Mouse (Mus musculus): ENCODE data around the gene Eya4. TPM values are rescaled to one million over a fixed set of nuclear protein-coding genes. Genes with fewer than 3 reads are reported as not detected.

The Eya4 gene
- 5.0 and 5.5 TPM in 2 replicates for polyA plus RNA-seq (2016; fragmentation: Nextera tagmentation; extraction: Ambion mirVana)

DNA sequence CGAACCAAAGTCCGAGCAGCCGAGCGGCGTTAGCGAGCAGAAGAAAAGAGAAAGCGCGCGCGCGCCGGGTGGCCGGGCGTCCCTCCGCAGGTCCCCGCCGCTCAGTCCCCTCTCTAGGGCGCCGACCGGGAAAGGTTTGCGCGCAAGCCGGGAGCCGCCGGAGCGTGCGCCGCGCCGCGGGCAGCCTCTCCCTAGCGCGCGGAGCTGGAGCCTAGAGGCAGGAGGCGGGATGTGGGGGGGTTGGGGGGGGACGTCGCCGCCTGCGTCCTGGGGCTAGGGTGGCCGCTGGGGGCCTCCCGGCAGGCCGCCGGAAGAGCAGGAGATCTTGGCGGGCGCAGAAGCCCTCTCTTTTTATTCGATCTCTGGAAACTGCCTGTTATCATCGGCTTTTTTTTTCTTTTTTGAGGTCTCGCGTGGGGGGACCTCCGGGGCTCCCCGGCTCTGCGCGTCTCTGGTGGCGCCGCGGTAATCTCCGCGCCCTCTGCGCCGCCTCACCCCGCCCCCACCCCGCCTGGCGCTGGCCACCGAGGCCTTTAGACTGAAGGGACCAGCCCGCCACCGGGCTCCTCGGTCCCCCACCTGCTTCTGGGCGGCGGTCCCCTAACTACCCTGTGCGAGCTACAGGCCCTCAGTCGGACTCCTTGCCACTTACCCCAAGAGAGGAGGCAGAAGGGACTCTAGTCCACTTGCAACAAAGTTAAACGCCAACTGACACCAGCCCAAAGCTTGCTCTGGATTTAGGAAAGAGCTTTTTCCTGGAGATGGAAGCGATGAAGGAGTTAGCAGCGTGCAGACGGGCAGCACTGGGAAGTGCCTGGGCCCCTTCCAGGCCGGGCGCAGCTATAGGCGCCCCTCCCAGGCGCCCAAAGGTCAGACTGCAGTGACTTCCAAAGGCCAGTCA lies at the start of gene Eya4:
Gene Eya4 (minus strand): TSS at position 776 of the 901 bp plus-strand sequence.
- Histone ChIP-seq H3K27me3 (peaks cover 7% of the 10 kb centered on the region), H3K9ac (peak within 1 kb of the TSS; percentile 75), H3K27ac (peak within 1 kb of the TSS; percentile 64), H3K4me1 (peaks cover 23% of the 10 kb centered on the region), H3K4me3 (replicated peaks) (peak within 1 kb of the TSS; percentile 68), H3K4me2 (peak within 1 kb of the TSS; percentile 95), H3K36me3 (replicated peaks) (no peaks in the 10 kb centered on the region), H3K9me3 (no peaks in the 10 kb centered on the region)
- under 1% methylated on average over 66 of the region's 79 CpGs for WGBS
- peak; percentile 85 for ATAC-seq (ENCODE audit: low FRiP score)

DNA sequence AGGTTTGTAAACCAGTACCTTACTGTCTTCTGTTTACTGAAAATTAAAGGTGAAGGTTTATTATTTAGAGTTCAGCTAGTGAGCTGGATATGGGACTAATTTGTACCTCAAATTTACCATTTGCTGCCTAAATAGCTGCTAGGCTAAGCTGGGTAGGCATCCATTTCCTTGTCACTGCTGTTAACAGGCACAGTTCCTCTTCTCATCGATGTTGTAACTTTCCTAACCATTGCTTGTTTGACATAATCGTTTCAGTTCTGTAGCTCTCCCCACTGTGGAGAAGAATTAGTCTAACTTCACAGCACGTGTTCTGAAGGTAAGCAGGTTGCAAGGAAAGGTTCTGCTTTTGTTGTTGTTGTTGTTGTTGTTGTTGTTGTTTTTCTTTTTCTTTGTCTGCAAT lies 44.8 kb upstream of the Eya4 start:
- WGBS, result 87% methylated on average over 3 of the region's 3 CpGs
- Histone ChIP-seq H3K4me1 (no peaks in the 10 kb centered on the region), H3K27ac (no peak overlapping the region), H3K27me3 (no peaks in the 10 kb centered on the region), H3K36me3 (replicated peaks) (no peaks in the 10 kb centered on the region), H3K9me3 (no peaks in the 10 kb centered on the region), H3K4me3 (replicated peaks) (no peak overlapping the region), H3K4me2 (no peak overlapping the region), H3K9ac (no peak overlapping the region)
- no peak for ATAC-seq (ENCODE audit: low FRiP score)

DNA sequence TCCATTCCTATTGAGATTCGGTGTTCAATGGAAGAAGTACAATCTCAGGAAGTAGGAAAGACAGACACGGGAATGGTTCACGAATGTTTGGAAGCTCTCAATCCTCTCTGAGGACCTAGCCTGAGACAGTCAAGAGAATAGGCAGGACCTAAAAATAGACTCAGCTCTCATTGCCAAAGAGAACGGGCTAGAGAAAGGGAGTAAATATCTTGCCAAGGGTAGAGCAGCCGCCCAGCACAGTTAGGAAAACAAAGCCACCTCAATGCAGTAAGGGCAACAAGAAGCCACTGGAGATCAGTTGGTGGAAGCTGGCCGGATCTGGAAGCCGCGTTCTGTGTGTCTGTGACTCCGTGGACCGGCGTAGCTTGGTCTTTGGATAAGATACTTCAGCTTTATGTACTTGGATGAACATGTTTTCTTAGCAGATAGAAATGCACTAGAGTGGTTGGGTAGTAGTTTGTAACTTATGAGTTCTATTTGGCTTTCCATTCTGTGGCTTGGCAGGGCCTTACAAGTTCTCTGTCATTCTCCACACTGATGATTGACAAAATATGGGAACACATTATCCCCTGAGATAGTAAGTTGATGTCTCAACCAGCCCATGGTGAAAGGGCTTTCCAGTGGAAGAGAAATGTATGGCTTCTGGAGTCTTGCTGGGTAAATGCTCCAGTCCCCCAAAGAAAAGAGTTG lies 44.1 kb upstream of the Eya4 start:
- H3K36me3 ChIP-seq (replicated peaks), result no peaks in the 10 kb centered on the region
- no peaks in the 10 kb centered on the region for H3K9me3 ChIP-seq
- H3K4me1 ChIP-seq, result no peaks in the 10 kb centered on the region
- no peak overlapping the region for H3K4me2 ChIP-seq
- no peak for ATAC-seq (ENCODE audit: low FRiP score)
- H3K4me3 ChIP-seq (replicated peaks), result no peak overlapping the region
- no peaks in the 10 kb centered on the region for H3K27me3 ChIP-seq
- WGBS, result 89% methylated on average over 11 of the region's 11 CpGs
- no peak overlapping the region for H3K27ac ChIP-seq
- H3K9ac ChIP-seq, result no peak overlapping the region

DNA sequence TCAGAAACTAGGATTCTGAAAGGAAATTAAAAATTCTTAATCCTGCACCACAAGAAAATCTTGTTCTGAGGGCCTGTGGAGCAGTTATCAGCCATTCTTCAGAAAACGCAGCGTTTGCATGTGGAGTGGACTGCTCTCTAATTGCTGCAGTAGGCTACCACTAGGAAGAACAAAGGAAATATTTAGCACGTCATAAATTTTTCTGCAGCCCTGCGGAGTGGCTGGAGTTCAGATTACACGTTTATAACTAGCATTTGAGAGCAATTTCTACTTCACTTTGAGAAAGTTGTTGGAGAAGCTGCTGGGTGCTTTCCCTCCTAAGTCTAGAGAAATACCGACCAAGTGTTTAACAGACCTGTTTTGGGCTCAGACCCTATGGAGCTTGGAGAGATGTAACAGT lies 43.6 kb upstream of the Eya4 start:
- Histone ChIP-seq H3K4me1 (no peaks in the 10 kb centered on the region), H3K36me3 (replicated peaks) (no peaks in the 10 kb centered on the region), H3K27ac (no peak overlapping the region), H3K4me3 (replicated peaks) (no peak overlapping the region), H3K9me3 (no peaks in the 10 kb centered on the region), H3K9ac (no peak overlapping the region), H3K4me2 (no peak overlapping the region), H3K27me3 (no peaks in the 10 kb centered on the region)
- no peak for ATAC-seq (ENCODE audit: low FRiP score)
- WGBS, result 77% methylated on average over 6 of the region's 6 CpGs

DNA sequence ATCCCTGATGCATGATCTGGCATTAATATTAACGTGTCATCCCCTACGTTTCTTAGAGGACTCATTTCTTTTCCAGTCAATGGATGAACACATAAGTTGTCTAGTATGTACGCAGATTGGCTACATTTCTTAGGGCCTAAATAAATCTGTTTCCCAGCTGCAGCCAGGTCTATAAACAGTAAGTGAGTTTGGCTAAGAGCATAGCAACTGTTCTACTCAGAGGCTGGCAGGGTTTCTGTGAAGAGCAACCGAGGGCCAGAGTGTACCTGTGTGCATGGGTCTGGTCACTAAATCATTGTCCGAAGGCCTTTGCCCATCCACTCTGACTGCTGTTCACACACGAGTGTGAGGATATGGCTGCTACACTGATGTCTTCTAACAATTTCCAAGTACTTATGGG lies 13.3 kb upstream of the Eya4 start:
- Histone ChIP-seq H3K4me1 (no peaks in the 10 kb centered on the region), H3K4me2 (no peak overlapping the region), H3K36me3 (replicated peaks) (no peaks in the 10 kb centered on the region), H3K27ac (no peak overlapping the region), H3K4me3 (replicated peaks) (no peak overlapping the region), H3K9ac (no peak overlapping the region), H3K9me3 (no peaks in the 10 kb centered on the region), H3K27me3 (no peaks in the 10 kb centered on the region)
- no peak for ATAC-seq (ENCODE audit: low FRiP score)
- WGBS, result 91% methylated on average over 6 of the region's 6 CpGs

DNA sequence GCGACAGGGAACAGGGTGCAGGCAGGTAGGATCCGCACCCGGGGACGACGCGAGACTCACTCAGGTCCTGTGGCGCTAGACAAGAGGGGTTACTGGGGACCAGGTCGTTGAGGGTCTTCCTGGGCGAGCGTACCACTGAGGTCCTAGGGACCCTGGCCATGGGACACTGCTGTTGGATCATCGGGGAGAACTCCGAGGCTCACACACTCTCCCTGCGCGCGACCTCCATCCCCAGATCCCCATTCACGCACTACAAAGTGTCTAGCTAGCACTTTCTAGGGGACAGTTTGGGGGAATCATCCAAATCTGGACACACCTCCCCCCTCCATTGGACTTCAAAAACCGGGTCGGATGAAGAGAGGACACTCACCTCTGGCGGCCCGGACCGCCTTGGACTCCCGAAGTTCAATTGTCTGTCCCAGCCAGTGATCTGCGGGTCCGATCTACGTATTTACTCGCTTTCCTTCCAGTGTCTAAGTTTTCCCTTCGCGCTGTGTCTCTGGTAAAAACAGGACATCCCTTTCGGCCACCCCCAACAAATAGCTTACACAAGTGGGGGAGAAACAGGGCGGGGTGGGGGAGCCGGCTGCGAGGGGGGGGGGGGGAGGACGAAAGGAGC lies 1.1 kb downstream of the Eya4 start:
- Histone ChIP-seq H3K27ac (peak overlapping the region; percentile 64), H3K4me1 (peaks cover 23% of the 10 kb centered on the region), H3K9ac (peak overlapping the region; percentile 75), H3K9me3 (no peaks in the 10 kb centered on the region), H3K4me3 (replicated peaks) (peak overlapping the region; percentile 68), H3K36me3 (replicated peaks) (no peaks in the 10 kb centered on the region), H3K27me3 (peaks cover 7% of the 10 kb centered on the region), H3K4me2 (peak overlapping the region; percentile 95)
- under 1% methylated on average over 32 of the region's 33 CpGs for WGBS
- ATAC-seq (ENCODE audit: low FRiP score), result peak; percentile 49

DNA sequence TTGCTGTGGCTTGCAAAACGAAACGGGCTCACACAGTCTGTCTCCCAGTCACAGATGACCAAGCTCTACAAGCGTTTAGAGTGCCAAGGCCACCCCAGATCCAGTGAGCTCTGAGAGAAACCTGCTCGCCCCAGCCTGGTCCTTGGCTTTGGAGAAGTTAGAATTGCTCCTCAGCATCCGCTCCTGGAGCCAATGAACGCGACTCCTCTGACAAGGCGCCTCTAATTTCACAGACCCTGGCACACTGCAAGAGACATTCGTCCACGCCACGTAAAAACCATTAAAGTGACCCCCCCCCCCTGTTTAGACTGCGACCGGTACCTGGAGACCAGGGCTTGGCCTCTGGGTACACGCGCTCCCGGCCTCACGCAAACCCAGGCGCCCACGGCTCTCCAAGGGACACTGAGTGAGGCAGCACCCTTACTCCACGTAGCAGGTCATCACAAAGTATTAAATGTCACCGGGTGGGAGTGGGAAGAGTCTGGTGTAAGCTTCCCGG lies 1.6 kb downstream of the Eya4 start:
- H3K27me3 ChIP-seq, result peaks cover 7% of the 10 kb centered on the region
- WGBS, result under 1% methylated on average over 22 of the region's 22 CpGs
- ATAC-seq (ENCODE audit: low FRiP score), result peak; percentile 11
- 0 out of 2 replicates have a peak overlapping the region, but pooled peaks have one; percentile 42 for H3K27ac ChIP-seq
- H3K4me3 ChIP-seq (replicated peaks), result peak overlapping the region; percentile 68
- peaks cover 23% of the 10 kb centered on the region for H3K4me1 ChIP-seq
- no peaks in the 10 kb centered on the region for H3K9me3 ChIP-seq
- peak overlapping the region; percentile 75 for H3K9ac ChIP-seq
- H3K36me3 ChIP-seq (replicated peaks), result no peaks in the 10 kb centered on the region
- H3K4me2 ChIP-seq, result peak overlapping the region; percentile 95

DNA sequence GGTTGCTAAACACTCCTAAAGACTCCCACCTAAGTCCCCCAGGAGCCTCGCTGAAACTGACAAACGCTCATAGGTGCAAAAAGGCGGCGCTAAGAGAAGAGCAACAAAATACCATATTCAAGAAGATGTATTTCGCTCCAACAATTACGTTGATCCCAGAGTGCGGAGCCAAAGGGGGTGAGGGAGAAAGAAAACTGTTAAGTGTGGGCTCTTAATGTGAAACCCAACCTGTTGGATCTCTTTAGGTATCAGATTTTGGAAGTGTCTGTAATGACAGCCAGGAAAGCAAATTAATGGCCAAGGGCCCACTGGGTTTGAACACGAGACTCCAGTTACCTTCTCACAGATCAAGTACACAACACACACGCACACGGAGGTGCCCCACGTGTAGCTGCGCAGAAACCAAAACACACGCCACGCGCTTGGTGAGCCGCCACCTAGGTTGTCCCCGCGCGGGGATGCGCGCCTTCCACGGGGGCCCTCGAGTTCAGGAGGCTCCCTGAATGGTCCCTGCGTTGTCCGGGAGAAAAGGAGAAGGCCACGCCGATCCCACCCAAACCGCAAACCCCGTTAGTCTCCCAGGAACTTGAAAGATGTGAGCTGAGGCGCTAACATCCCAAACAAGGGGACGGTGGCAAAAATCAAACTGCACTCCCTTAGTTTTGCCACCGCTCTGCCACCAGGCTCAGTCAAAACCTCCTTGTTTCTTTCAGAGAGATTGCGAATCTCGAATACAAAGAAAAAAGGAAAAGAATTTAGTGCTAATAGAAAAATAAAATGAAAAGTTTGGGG lies 2.3 kb downstream of the Eya4 start:
- H3K36me3 ChIP-seq (replicated peaks), result no peaks in the 10 kb centered on the region
- H3K27me3 ChIP-seq, result peaks cover 7% of the 10 kb centered on the region
- H3K9ac ChIP-seq, result peak overlapping the region; percentile 75
- H3K4me1 ChIP-seq, result peaks cover 23% of the 10 kb centered on the region
- H3K4me3 ChIP-seq (replicated peaks), result peak overlapping the region; percentile 68
- no peak overlapping the region for H3K27ac ChIP-seq
- H3K9me3 ChIP-seq, result no peaks in the 10 kb centered on the region
- no peak for ATAC-seq (ENCODE audit: low FRiP score)
- WGBS, result 1% methylated on average over 34 of the region's 34 CpGs
- H3K4me2 ChIP-seq, result peak overlapping the region; percentile 95

DNA sequence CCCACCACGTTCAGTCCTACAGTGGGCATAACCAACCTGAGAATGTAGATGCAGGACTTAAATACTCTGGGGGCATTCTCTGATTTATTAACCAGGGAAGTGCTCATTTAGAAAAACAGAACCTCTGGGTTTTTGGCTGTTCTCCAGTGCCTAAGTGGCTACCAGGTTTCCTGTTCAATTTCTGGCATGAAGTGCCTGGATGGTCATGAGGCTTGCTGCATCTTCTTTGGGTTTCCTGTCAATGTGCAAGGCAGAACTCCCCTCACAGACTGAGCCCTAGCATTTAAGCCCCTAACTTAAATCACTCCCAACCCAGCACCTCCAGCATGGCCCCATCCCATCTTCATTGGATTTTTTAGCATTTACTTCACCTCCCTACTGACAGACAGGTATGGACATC lies 13.3 kb downstream of the Eya4 start:
- Histone ChIP-seq H3K9me3 (no peaks in the 10 kb centered on the region), H3K36me3 (replicated peaks) (no peaks in the 10 kb centered on the region), H3K4me2 (no peak overlapping the region), H3K9ac (no peak overlapping the region), H3K27me3 (no peaks in the 10 kb centered on the region), H3K4me3 (replicated peaks) (no peak overlapping the region), H3K4me1 (peaks cover 6% of the 10 kb centered on the region), H3K27ac (no peak overlapping the region)
- 73% methylated on average over 1 of the region's 1 CpGs for WGBS
- no peak for ATAC-seq (ENCODE audit: low FRiP score)

DNA sequence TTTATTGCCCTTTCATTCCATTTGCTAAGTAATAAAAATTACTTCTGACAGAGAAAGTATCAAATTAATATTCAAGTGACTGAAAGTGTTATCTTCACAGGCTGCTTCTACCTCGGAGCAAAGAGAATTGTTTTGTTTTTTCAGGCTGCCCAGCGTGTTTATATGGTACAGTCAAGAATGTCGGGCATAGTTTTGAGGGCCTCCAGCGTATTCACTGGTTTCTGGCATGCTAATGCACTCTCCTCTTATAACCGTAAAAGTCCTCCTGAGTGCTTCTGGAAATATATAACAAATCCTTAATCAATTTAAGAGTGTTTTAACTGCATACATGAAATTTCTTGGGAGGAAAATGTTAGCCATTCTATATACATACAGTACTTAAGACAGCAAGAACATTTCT lies 17.8 kb downstream of the Eya4 start:
- H3K27me3 ChIP-seq, result no peaks in the 10 kb centered on the region
- H3K36me3 ChIP-seq (replicated peaks), result no peaks in the 10 kb centered on the region
- no peak overlapping the region for H3K4me3 ChIP-seq (replicated peaks)
- no peak for ATAC-seq (ENCODE audit: low FRiP score)
- WGBS, result 78% methylated on average over 5 of the region's 5 CpGs
- H3K27ac ChIP-seq, result no peak overlapping the region
- no peaks in the 10 kb centered on the region for H3K9me3 ChIP-seq
- H3K4me2 ChIP-seq, result no peak overlapping the region
- H3K4me1 ChIP-seq, result peaks cover 4% of the 10 kb centered on the region
- H3K9ac ChIP-seq, result no peak overlapping the region

DNA sequence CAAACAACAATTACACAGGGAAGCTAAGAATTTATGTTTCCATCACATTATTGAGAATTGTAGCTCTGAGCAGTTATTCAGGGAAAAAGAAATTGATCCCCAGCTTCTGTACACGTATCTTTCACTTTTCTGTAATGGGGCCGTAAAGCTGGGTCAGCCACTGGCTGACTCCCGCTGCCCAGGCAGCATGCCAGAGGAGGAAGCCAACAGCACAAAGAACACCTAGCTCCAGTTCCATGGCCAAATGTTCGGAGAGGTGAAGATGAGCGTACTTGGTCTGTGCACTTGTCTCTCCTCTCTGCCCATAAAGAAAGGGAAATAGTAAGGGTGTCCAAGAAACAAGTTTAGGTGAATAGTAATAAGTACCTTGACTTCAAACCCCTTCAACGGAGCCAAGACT lies 22.9 kb downstream of the Eya4 start:
- no peak overlapping the region for H3K27ac ChIP-seq
- no peaks in the 10 kb centered on the region for H3K27me3 ChIP-seq
- H3K4me3 ChIP-seq (replicated peaks), result no peak overlapping the region
- no peaks in the 10 kb centered on the region for H3K9me3 ChIP-seq
- peaks cover 4% of the 10 kb centered on the region for H3K4me1 ChIP-seq
- 94% methylated on average over 6 of the region's 6 CpGs for WGBS
- H3K9ac ChIP-seq, result no peak overlapping the region
- no peak overlapping the region for H3K4me2 ChIP-seq
- no peak for ATAC-seq (ENCODE audit: low FRiP score)
- no peaks in the 10 kb centered on the region for H3K36me3 ChIP-seq (replicated peaks)

All from forebrain, embryonic 12.5 days (tissue).